Mouse (Mus musculus) lung, embryonic 16.5 days (tissue): Measurements from ENCODE around the gene Ift43. TPM values are rescaled to one million over a fixed set of nuclear protein-coding genes. Genes with fewer than 3 reads are reported as not detected.

Experiments
- ATAC-seq: fragments of 200-750 bp; cut with Nextera tagmentation; 2 replicates; pipeline ENCODE4 v1.8.0; 2017; ENCODE audit warnings: low read depth, mild to moderate bottlenecking, moderate library complexity
- H3K27ac ChIP-seq: fragments of 300-500 bp; sonication (generic); 2 replicates; pipeline ENCODE4 v1.5.1; 2014; ENCODE audit warnings: mild to moderate bottlenecking, control low read depth, low read length
- H3K27me3 ChIP-seq: fragments of 300-500 bp; sonication (generic); 2 replicates; pipeline ENCODE4 v1.6.1; 2014; ENCODE audit warnings: low read depth, low read length, mixed read lengths; ENCODE audit not compliant: control insufficient read depth, insufficient read depth
- H3K36me3 ChIP-seq: fragments of 300-500 bp; sonication (generic); 2 replicates; pipeline ENCODE4 v1.6.1; 2014; ENCODE audit warnings: low read length; ENCODE audit not compliant: control insufficient read depth, insufficient read depth
- H3K4me1 ChIP-seq: fragments of 300-500 bp; sonication (generic); replicated peaks from 2 replicates; pipeline ENCODE4 v1.6.1; 2014; ENCODE audit warnings: low read length, mixed read lengths; ENCODE audit not compliant: control insufficient read depth, insufficient read depth
- H3K4me2 ChIP-seq: fragments of 300-500 bp; sonication (generic); 2 replicates; pipeline ENCODE4 v1.6.1; 2014; ENCODE audit warnings: low read depth, low read length, control low read depth
- H3K4me3 ChIP-seq: fragments of 300-500 bp; sonication (generic); 2 replicates; pipeline ENCODE4 v1.5.1; 2014; ENCODE audit warnings: mild to moderate bottlenecking, low read length, control low read depth
- H3K9ac ChIP-seq: fragments of 300-500 bp; sonication (generic); 2 replicates; pipeline ENCODE4 v1.6.1; 2014; ENCODE audit warnings: low read length, control low read depth
- H3K9me3 ChIP-seq: fragments of 300-500 bp; sonication (generic); 2 replicates; pipeline ENCODE4 v1.6.1; 2016; ENCODE audit warnings: low read length; ENCODE audit not compliant: control insufficient read depth
- WGBS: fragments of 180-500 bp; shearing (Covaris S2); extraction: QIAGEN DNeasy Blood & Tissue Kit; methylation state at CpG from one replicate; pipeline ENCODE4 v1.1.7; 2014; 5-methylcytosine and 5-hydroxymethylcytosine counted together
- polyA plus RNA-seq: library from polyadenylated mRNA; unstranded; fragments of >200 nt; fragmentation: Nextera tagmentation; extraction: Ambion mirVana; gene quantifications from 2 replicates; pipeline ENCODE4 v1.2.1, GENCODE M21; 2015

Ift43 gene
- polyA plus RNA-seq, 1 experiment from 2014 or later = 106 TPM

DNA sequence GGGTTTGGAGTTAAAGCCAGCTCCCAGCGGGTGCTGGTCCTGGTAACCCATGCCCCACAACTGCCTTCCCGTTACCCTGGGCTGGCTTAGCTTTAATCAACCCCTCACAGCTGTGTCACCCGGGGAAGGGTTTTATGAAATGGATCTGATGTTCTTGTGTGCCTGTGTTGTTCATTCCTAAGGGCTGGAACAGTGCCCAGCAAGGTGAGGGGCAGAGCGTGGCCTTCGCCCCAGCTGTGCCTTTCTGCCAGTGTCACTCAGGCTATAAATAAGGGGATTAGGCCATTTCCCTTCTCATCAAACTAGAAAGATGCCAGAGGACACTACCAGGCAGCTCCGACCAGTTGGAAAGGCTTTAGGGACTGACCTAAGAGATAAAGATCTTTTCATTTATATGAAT, 32.5 kb upstream of the Ift43 start:
- H3K27ac ChIP-seq = no peak overlapping the region
- H3K4me1 ChIP-seq = no peaks in the 10 kb centered on the region
- no peak for ATAC-seq
- H3K4me3 ChIP-seq = no peak overlapping the region
- no peaks in the 10 kb centered on the region for H3K27me3 ChIP-seq
- no peak overlapping the region for H3K9ac ChIP-seq
- H3K9me3 ChIP-seq = no peaks in the 10 kb centered on the region
- 77% methylated on average over 6 of the region's 6 CpGs for WGBS
- H3K36me3 ChIP-seq = no peaks in the 10 kb centered on the region
- H3K4me2 ChIP-seq = no peak overlapping the region

DNA sequence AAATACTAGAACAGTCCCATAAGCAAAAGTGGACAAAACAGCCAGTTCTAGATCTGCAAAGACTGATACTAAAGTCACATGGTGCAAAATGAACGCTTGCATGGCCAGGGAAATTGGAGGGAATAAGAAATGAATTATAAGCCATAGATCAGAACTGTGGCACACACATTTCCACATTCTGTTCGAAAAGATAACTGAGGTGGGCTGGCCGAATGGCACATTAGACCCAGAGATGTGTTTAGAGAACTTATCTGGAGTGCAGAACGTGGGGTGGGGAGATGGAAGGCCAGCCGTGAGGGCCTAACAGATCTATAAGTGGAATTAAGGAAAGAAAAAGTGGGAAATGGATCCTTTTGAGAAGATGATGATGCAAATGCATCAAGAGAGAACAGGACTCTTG, 30.9 kb upstream of the Ift43 start:
- 76% methylated on average over 5 of the region's 5 CpGs for WGBS
- ATAC-seq = no peak
- no peak overlapping the region for H3K9ac ChIP-seq

DNA sequence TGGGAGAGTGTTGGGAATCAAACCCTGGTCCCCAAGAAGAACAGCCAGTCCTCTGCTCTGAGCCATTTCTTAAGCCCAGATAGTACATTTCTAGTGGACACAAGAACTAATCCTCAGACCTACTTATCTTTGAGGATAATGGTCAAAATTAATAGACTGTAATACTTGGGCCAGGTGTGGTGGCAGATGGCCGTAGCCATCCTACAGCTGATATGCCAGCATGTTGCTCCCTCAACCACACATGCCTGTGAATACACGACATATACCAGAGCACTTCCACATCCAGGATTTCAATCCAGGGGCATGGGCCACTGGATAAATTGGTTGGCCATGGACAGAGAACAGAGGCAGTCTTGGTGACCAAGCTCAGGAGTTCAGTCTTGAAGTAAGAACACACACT, 27.0 kb upstream of the Ift43 start:
- H3K9me3 ChIP-seq = no peaks in the 10 kb centered on the region
- no peak overlapping the region for H3K9ac ChIP-seq
- peaks cover 8% of the 10 kb centered on the region for H3K36me3 ChIP-seq
- WGBS = 86% methylated on average over 2 of the region's 2 CpGs
- no peaks in the 10 kb centered on the region for H3K27me3 ChIP-seq
- no peak overlapping the region for H3K4me3 ChIP-seq
- no peak for ATAC-seq
- H3K4me2 ChIP-seq = no peak overlapping the region
- H3K4me1 ChIP-seq = no peaks in the 10 kb centered on the region
- H3K27ac ChIP-seq = no peak overlapping the region

More for the DNA sequence above, 30.9 kb upstream of the Ift43 start:
- no peak overlapping the region for H3K4me2 ChIP-seq
- H3K36me3 ChIP-seq = peaks cover 3% of the 10 kb centered on the region; the same call in 1 of the 2 replicates
- H3K4me1 ChIP-seq = no peaks in the 10 kb centered on the region
- H3K27me3 ChIP-seq = no peaks in the 10 kb centered on the region
- no peak overlapping the region for H3K4me3 ChIP-seq
- no peak overlapping the region for H3K27ac ChIP-seq
- H3K9me3 ChIP-seq = no peaks in the 10 kb centered on the region

DNA sequence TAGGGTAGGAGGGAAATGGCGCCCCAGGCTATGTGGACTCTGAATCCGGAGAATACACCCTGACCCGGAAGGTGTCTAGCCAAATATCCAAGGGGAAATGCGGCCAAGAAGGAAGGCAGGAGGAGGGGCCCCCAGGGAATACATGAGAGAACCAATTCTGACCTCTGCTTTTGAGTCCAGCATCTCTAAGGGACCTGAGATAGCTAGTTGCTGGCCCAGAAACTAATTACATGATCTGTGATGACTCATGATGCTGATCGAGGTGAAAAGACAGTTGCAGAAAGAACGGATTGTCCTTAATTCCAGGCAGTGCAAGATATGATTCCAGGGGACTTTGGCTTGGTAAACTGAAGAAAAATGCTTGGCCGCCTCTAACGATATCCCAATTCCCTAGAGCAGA, 25.4 kb upstream of the Ift43 start:
- Histone ChIP-seq H3K27ac (no peak overlapping the region), H3K36me3 (peaks cover 8% of the 10 kb centered on the region), H3K9ac (no peak overlapping the region), H3K4me2 (no peak overlapping the region), H3K4me3 (no peak overlapping the region), H3K9me3 (no peaks in the 10 kb centered on the region), H3K27me3 (no peaks in the 10 kb centered on the region), H3K4me1 (no peaks in the 10 kb centered on the region)
- no peak for ATAC-seq
- WGBS = 83% methylated on average over 8 of the region's 8 CpGs

DNA sequence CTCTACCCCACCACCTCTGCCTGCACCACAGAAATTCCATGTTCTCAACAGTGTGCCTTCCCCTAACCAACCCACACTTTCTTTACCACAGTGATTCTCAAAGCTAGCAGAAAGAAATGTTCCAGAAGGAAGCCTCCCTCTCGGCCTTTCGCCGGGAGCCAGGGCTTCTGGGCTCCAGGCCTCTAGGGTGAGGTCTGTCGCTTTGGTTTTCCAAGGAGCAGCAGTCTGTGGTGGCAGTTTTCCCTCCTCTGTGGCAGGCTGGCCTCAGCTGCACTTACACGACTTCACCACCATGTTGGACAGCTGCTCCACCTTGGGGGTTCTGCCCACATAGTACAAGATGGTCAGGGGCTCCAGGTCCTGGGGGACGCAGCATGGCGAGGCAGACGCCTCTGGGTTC, 24.8 kb upstream of the Ift43 start:
- no peak overlapping the region for H3K9ac ChIP-seq
- H3K36me3 ChIP-seq = peaks cover 9% of the 10 kb centered on the region
- 82% methylated on average over 8 of the region's 8 CpGs for WGBS
- H3K9me3 ChIP-seq = no peaks in the 10 kb centered on the region
- ATAC-seq = no peak
- no peak overlapping the region for H3K27ac ChIP-seq
- no peaks in the 10 kb centered on the region for H3K4me1 ChIP-seq
- no peaks in the 10 kb centered on the region for H3K27me3 ChIP-seq
- no peak overlapping the region for H3K4me3 ChIP-seq
- no peak overlapping the region for H3K4me2 ChIP-seq

DNA sequence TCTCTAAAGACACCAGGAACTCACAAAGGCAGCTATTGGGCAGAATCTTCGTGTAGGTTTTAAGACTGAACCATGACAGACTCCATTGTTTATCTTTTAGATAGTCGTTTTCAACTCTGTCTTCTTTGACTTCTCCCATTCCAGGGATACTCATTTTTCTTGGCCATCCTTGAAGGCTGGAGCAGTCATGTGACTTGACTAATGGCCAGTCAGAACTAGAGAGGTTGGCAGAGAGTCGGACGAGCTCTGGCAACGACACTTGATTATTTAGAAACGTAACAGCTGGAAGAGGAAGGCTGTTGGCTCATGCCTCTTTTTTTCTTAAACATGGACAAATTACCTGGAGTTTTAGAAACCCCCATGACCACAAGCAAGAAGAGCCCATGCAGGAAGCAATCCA, 23.0 kb upstream of the Ift43 start:
- no peak overlapping the region for H3K9ac ChIP-seq
- WGBS = 44% methylated on average over 6 of the region's 6 CpGs
- no peaks in the 10 kb centered on the region for H3K27me3 ChIP-seq
- no peaks in the 10 kb centered on the region for H3K4me1 ChIP-seq
- no peak overlapping the region for H3K4me2 ChIP-seq
- H3K36me3 ChIP-seq = peaks cover 19% of the 10 kb centered on the region
- ATAC-seq = no peak
- H3K4me3 ChIP-seq = no peak overlapping the region
- H3K27ac ChIP-seq = no peak overlapping the region
- H3K9me3 ChIP-seq = no peaks in the 10 kb centered on the region

DNA sequence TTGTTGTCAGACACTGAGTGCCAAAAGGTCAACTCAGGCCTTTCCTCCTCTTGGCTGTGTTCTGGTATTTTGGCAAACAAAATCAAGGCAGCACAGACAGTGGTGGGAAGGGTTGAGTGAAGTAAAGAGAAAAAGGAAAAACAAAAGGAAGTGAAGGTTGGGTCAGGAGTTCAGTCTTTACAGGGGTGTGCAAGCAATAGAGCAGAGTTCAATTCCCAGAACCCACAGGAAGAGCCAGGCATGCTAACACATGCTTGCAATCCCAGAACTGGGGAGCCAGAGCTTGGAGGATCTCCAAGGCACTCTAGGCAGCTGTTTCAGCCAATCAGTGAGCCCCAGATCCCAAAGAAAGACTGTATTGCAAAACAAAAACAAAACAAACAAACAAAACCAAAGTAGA, 17.5 kb upstream of the Ift43 start:
- Histone ChIP-seq H3K27me3 (no peaks in the 10 kb centered on the region), H3K9ac (no peak overlapping the region), H3K36me3 (peaks cover 19% of the 10 kb centered on the region), H3K27ac (no peak overlapping the region), H3K4me3 (no peak overlapping the region), H3K9me3 (no peaks in the 10 kb centered on the region), H3K4me2 (no peak overlapping the region), H3K4me1 (peaks cover 3% of the 10 kb centered on the region)
- ATAC-seq = no peak

DNA sequence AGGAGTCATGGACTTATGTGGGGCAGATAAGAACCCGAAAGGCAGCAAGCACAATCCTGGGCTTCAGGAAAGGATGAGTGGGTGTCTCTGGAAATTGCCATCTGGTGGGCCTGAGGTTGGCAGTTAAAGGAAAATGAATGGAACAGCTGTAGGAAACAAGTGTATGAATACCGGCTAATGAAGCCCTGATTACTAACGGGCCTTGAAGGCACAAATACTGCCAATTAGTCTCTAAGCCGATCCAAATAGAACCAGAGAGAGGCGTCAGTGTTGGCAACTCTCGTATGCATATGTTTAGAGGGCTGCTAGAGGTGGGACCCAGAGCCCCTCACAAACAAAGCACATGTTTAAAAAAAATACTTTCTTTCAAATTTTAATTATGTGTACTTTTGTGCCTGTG, 10.9 kb upstream of the Ift43 start:
- WGBS = 85% methylated on average over 6 of the region's 6 CpGs
- no peak overlapping the region for H3K9ac ChIP-seq
- H3K36me3 ChIP-seq = peaks cover 3% of the 10 kb centered on the region; the same call in 1 of the 2 replicates
- H3K4me3 ChIP-seq = no peak overlapping the region
- H3K27me3 ChIP-seq = no peaks in the 10 kb centered on the region
- H3K4me2 ChIP-seq = no peak overlapping the region
- H3K9me3 ChIP-seq = no peaks in the 10 kb centered on the region
- peaks cover 7% of the 10 kb centered on the region for H3K4me1 ChIP-seq
- no peak for ATAC-seq
- no peak overlapping the region for H3K27ac ChIP-seq

DNA sequence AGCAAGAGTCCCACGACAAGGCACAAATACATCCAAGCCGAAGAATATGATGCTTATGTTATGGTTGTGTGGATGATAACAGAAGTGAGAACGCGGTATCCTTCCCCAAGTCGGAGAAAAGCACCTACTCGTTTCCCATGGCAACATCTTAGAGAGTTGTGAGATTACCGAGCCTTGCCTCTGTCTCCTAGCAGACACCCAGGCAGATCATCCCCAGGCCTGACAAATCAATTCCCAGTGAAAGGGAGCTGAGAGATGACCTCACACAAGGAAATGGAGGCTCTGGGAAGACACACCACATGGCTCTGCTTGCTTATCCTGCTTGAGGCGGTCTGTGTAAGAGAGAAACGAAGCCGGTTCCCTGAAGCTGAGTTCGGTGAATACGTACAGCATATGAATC, 7.7 kb upstream of the Ift43 start:
- Histone ChIP-seq H3K4me1 (peaks cover 17% of the 10 kb centered on the region), H3K36me3 (no peaks in the 10 kb centered on the region), H3K4me3 (no peak overlapping the region), H3K9me3 (no peaks in the 10 kb centered on the region), H3K4me2 (no peak overlapping the region), H3K27ac (no peak overlapping the region), H3K9ac (no peak overlapping the region), H3K27me3 (no peaks in the 10 kb centered on the region)
- WGBS = 64% methylated on average over 12 of the region's 12 CpGs
- ATAC-seq = no peak

DNA sequence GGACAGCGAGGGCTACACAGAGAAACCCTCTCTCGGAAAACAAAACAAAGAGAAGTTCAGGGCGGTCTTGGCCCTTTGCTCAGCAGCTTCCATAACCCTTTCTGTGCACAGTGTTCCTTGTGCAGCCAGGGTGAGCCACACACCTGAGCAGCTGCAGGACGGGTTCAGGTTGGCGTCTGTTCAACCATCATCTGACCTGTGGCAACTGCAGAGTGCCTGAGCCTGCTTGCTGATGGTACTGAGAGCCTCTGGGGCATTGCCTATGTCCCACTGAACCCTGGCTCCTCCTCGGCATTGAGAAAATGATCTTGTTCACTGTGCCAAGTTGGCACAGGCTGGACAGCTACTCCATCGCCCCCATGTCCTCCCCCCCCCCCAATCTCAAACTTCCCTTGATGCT, 7.0 kb upstream of the Ift43 start:
- 80% methylated on average over 7 of the region's 7 CpGs for WGBS
- Histone ChIP-seq H3K36me3 (no peaks in the 10 kb centered on the region), H3K4me2 (peak overlapping the region; percentile 89), H3K4me1 (peaks cover 17% of the 10 kb centered on the region), H3K4me3 (peak overlapping the region; percentile 63; the same call in 1 of the 2 replicates), H3K27ac (no peak overlapping the region), H3K27me3 (no peaks in the 10 kb centered on the region), H3K9me3 (no peaks in the 10 kb centered on the region), H3K9ac (no peak overlapping the region; the same call in none of the 2 replicates)
- ATAC-seq = no peak
